Mouse (Mus musculus) embryo, embryonic 9.5 days (tissue): ENCODE measurements around the gene Pfas.
"Not testable (repeated sequence)": the region's sequence is repeated elsewhere in the genome, so short reads cannot be mapped to it uniquely, and the experiment has no call there.

Experiments used
- DNase-seq: peaks from one replicate; pipeline ENCODE4 v3.0.0-alpha.2; 2017; ENCODE audit errors: extremely low spot score

Gene Pfas

DNA sequence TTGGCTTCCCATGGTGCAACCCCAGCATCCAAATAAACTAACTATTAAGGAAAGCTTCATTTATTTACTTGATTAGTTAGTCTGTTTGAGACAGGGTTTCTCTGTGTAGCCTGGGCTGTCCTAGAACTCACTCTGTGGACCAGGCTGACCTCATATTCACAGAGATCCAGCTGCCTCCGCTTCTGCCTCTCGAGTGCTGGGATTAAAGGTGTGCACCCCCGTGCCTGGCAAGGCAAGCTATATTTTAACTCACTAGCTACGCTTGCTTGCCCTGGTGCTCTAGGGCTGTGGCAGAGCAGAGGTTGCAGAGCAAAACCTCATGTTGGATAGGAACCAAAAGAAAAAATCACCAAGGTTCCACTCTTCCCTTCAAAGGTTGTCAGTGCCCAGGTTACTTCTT lies 67.7 kb downstream of the Pfas start:
- DNase-seq, result no peak

DNA sequence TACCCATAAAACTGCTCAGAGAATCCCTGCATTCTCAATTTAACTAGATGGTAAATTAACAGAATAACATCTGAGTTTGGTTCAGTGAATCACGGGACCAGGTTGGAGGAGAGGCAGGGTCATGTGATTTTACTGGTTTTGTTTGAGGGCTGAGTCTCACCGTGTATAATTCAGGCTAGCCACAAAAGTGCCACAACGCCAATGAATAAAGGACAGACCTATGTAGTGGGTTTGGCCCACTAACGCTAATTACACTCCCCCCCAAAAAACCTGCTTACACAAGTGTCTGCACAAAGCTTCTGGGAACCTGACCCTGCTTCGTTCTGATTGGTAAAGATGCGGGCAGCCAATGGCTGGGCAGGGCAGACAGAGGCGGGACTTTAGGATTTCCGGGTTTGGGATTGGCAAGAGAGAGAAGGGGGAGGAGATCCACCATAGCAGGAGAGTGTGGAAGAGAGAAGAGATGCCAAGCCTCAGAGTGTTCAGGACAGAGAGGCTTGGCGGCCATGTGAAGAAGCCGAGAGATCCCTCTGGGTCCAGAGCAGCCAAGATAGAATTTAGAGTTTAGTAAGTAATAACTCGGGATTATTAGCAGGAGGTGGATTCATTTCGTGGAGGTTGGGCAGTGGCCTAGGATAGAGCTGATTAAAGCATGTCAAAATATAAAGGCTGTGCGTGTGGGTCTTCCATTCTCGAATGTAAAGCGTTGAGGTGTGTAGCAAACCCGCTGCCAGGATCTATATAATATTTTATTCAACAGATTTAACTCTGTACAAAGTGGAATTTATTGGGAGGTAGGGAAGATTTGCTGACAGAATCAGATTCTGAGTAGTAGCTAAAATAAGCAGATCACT lies 68.6 kb downstream of the Pfas start:
- peak; percentile 90 for DNase-seq

DNA sequence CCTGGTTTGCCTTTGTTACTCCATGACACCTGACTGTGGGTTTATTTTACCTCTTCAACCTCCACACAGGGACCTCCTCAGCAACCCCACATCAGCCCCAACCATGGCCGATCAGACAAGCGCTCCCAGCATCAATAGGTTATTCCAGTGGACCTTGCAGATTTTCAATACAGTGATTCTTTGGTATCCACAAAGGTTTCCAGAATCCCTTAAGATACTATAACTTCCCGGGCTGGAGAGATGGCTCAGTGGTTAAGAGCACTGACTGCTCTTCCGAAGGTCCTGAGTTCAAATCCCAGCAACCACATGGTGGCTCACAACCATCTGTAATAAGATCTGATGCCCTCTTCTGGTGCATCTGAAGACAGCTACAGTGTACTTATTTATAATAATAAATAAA lies 71.3 kb downstream of the Pfas start:
- not testable (repeated sequence) for DNase-seq
